Mouse (Mus musculus): ENCODE data around the gene Antxr1.

- TF ChIP-seq CTCF (IDR thresholded peaks at IDR 0.05; ENCODE audit: low read depth) (no peak), EP300 (IDR thresholded peaks at IDR 0.05; ENCODE audit: low read depth) (no peak)
These were observed 169.9 kb downstream of the Antxr1 start for GRCm38 (mm10) chr6:87165536-87166311.

All from liver, embryonic 14.5 days (tissue).